Mouse (Mus musculus): ENCODE measurements at regions not wholly inside any gene's neighbourhood (a gene's known extent, or its start where the extent isn't known, plus 50 kb on each side); places are given as distances from the start of the nearest gene placed in this dataset.
A peak's percentile ranks its signal among the peaks of the same experiment; 100 is the strongest.

- no peaks in the 10 kb centered on the region for H3K9me3 ChIP-seq (ENCODE audit: control insufficient read depth, low read length)
- H3K36me3 ChIP-seq (ENCODE audit: control insufficient read depth, insufficient read depth, low read length): no peaks in the 10 kb centered on the region
- WGBS: 80% methylated on average over 2 of the region's 2 CpGs
- H3K9ac ChIP-seq (ENCODE audit: low read length): no peak overlapping the region
- no peaks in the 10 kb centered on the region for H3K4me1 ChIP-seq (ENCODE audit: control insufficient read depth, insufficient read depth, low read length)
- DNase-seq (ENCODE audit: low spot score, missing footprints) (peak; percentile 59), ATAC-seq (ENCODE audit: low FRiP score) (no peak)
- H3K4me2 ChIP-seq: no peak overlapping the region
- no peak overlapping the region for H3K4me3 ChIP-seq (ENCODE audit: low read depth, low read length)
- H3K27me3 ChIP-seq (ENCODE audit: control insufficient read depth, insufficient read depth, low read length): no peaks in the 10 kb centered on the region
- H3K27ac ChIP-seq (ENCODE audit: low read depth, low read length): no peak overlapping the region
These were observed 56.6 kb downstream of the Zfp503 start for GRCm38 (mm10) chr14:21932771-21933170.

DNA sequence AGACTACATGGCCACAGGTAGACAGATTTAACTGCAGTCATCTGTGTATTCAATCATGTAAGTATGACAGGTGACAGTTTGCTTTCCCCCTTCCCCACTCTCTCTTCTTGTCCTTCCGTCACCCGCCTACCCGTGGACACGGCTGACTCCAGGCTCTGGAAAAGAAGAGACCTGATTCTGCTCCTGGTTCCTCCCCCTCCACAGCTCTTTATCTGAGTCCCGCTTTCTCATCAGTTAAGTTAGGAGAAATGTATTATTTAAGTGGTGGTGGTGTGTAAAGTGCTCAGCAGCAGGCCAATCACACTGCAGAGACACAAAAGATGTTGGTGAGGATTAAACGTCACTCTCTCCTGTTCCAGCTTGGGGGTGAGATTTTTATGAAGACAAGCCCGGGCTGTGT lies 57.5 kb downstream of the Zfp503 start:
- Histone ChIP-seq H3K4me3 (ENCODE audit: low read depth, low read length) (no peak overlapping the region), H3K9ac (ENCODE audit: low read length) (no peak overlapping the region), H3K27ac (ENCODE audit: low read depth, low read length) (no peak overlapping the region), H3K9me3 (ENCODE audit: control insufficient read depth, low read length) (no peaks in the 10 kb centered on the region), H3K4me1 (ENCODE audit: control insufficient read depth, insufficient read depth, low read length) (no peaks in the 10 kb centered on the region), H3K36me3 (ENCODE audit: control insufficient read depth, insufficient read depth, low read length) (no peaks in the 10 kb centered on the region), H3K27me3 (ENCODE audit: control insufficient read depth, insufficient read depth, low read length) (no peaks in the 10 kb centered on the region), H3K4me2 (no peak overlapping the region)
- peak; percentile 12 for DNase-seq (ENCODE audit: low spot score, missing footprints)
- no peak for ATAC-seq (ENCODE audit: low FRiP score)
- 66% methylated on average over 7 of the region's 7 CpGs for WGBS

DNA sequence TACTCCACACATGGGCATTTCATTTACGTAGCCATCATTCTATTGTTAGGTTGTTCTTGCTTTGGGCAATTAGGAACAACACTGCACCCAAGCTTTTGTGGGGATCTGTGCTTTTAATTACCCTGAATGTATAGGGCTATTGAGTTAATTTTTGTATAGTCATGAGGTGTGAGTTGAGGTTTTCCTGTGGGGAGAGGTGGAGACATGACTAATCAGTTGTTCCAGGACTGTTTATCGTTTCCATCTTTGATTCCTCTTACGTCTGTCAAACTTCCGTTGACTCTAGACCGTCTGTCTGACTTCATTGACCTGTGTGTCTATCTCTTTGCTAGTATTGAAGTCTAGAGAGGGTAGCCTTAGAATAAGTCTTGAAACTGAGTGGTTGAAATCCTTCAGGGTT lies 60.4 kb downstream of the Zfp503 start:
- H3K27me3 ChIP-seq (ENCODE audit: control insufficient read depth, insufficient read depth, low read length): no peaks in the 10 kb centered on the region
- DNase-seq (ENCODE audit: low spot score, missing footprints): no peak
- no peaks in the 10 kb centered on the region for H3K36me3 ChIP-seq (ENCODE audit: control insufficient read depth, insufficient read depth, low read length)
- H3K4me1 ChIP-seq (ENCODE audit: control insufficient read depth, insufficient read depth, low read length): no peaks in the 10 kb centered on the region
- H3K27ac ChIP-seq (ENCODE audit: low read depth, low read length): no peak overlapping the region
- 94% methylated on average over 5 of the region's 5 CpGs for WGBS
- no peak for ATAC-seq (ENCODE audit: low FRiP score)
- no peak overlapping the region for H3K4me2 ChIP-seq
- H3K9ac ChIP-seq (ENCODE audit: low read length): no peak overlapping the region
- H3K9me3 ChIP-seq (ENCODE audit: control insufficient read depth, low read length): no peaks in the 10 kb centered on the region
- no peak overlapping the region for H3K4me3 ChIP-seq (ENCODE audit: low read depth, low read length)

GRCm38 (mm10) chr14:21916671-21917070 lies 67.9 kb upstream of the Comtd1 start:
- Histone ChIP-seq H3K4me3 (ENCODE audit: low read depth, low read length) (no peak overlapping the region), H3K4me2 (no peak overlapping the region), H3K36me3 (ENCODE audit: control insufficient read depth, insufficient read depth, low read length) (no peaks in the 10 kb centered on the region), H3K27me3 (ENCODE audit: control insufficient read depth, insufficient read depth, low read length) (no peaks in the 10 kb centered on the region), H3K27ac (ENCODE audit: low read depth, low read length) (no peak overlapping the region), H3K9ac (ENCODE audit: low read length) (no peak overlapping the region), H3K9me3 (ENCODE audit: control insufficient read depth, low read length) (no peaks in the 10 kb centered on the region), H3K4me1 (ENCODE audit: control insufficient read depth, insufficient read depth, low read length) (no peaks in the 10 kb centered on the region)
- 76% methylated on average over 3 of the region's 3 CpGs for WGBS
- no peak for ATAC-seq (ENCODE audit: low FRiP score)
- peak; percentile 33 for DNase-seq (ENCODE audit: low spot score, missing footprints)

DNA sequence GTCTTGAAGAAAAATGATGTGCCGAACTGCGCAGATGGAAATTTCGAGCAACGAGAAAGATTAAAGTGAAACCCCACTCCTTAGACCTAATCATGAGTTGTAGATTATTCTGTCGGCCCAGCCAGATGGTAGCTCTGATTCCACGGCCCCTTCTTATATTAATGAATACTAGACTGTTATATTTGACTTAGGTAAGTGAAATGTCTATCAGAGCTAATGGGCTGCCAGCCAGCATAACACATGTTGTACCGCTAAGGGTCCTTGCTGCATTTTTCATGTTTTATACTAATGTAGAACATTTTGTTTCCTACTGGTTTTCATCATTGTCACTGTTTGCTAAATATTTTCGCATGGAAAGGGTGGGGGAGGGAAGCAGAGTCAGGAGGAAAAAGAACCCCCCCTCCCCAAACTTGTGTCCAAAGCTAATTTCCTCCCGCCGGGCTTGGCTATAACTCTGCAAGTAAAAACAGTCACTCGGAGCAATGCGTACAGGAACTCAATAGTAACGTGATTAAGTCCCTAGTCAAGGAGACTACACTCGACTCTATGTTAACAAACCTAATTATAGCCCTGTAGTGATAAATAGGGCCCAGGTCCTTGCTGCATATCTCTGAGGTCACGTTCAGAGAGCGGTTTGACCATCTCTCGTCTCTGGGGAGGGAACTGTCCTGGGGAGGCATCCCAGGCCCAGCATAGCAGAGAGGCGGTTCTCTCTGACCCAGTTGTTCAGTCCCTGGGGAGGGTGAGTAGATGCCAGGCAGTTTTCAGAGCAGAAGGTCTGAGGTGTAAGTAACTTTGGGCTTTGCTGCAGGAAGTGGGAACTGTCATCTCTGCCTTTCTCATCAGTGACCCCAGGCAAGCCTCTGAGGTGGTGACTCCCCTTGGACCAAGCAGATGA lies 56.0 kb upstream of the Comtd1 start:
- no peak overlapping the region for H3K4me2 ChIP-seq
- H3K27ac ChIP-seq (ENCODE audit: low read depth, low read length): no peak overlapping the region
- H3K9ac ChIP-seq (ENCODE audit: low read length): no peak overlapping the region
- H3K4me3 ChIP-seq (ENCODE audit: low read depth, low read length): no peak overlapping the region
- no peaks in the 10 kb centered on the region for H3K9me3 ChIP-seq (ENCODE audit: control insufficient read depth, low read length)
- no peaks in the 10 kb centered on the region for H3K36me3 ChIP-seq (ENCODE audit: control insufficient read depth, insufficient read depth, low read length)
- no peaks in the 10 kb centered on the region for H3K27me3 ChIP-seq (ENCODE audit: control insufficient read depth, insufficient read depth, low read length)
- DNase-seq (ENCODE audit: low spot score, missing footprints) (no peak), ATAC-seq (ENCODE audit: low FRiP score) (no peak)
- peaks cover 8% of the 10 kb centered on the region; the same call in 1 of the 2 replicates for H3K4me1 ChIP-seq (ENCODE audit: control insufficient read depth, insufficient read depth, low read length)
- WGBS: 83% methylated on average over 18 of the region's 18 CpGs

DNA sequence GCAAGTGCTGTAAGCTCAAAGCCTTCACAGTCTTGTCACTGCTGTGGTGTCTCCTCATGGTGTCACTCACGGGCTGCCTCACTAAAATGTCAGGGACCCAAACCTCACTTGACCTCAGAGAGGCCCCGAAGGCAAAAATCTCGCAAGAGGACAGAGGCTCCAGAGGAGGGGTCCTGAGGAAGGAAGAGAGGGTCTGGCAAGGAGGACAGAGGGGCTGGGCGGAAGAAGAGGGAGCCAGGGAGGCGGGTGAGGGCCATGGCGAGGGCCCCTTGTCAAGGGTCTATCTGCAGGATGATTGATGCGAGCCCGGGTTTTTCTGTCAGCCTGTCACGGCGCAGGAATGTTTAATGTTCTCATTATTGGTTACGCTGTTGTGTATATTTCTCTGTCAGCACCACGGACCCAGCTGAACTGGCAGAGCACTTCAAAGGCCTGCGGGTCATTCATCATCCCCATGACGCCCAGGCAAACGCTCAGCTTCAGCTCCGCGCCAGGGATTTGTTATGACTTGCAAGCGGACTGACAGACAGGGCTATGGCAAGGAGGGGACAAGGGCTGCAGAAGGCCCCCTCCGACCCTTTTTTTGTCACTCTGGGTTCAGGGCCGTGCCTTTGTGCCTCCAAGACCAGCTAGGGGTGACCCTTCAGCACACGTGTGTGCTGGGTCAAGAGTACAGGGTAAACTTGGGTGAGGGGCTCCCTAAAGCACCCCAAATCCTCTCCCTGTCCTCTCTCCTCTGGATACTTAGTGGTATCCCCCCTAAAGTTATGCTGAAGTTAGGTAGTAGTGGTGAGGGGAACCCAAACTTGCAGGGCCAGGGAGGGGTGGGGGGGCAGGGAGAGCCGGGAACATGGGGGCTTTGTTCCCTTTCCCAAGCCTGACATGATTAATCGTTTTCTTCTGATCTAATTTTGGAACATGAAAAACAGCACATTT lies 55.1 kb upstream of the Comtd1 start:
- Histone ChIP-seq H3K9ac (ENCODE audit: low read length) (no peak overlapping the region), H3K9me3 (ENCODE audit: control insufficient read depth, low read length) (no peaks in the 10 kb centered on the region), H3K4me1 (ENCODE audit: control insufficient read depth, insufficient read depth, low read length) (peaks cover 8% of the 10 kb centered on the region; the same call in 1 of the 2 replicates), H3K27ac (ENCODE audit: low read depth, low read length) (no peak overlapping the region), H3K36me3 (ENCODE audit: control insufficient read depth, insufficient read depth, low read length) (no peaks in the 10 kb centered on the region), H3K4me3 (ENCODE audit: low read depth, low read length) (no peak overlapping the region), H3K4me2 (no peak overlapping the region), H3K27me3 (ENCODE audit: control insufficient read depth, insufficient read depth, low read length) (no peaks in the 10 kb centered on the region)
- DNase-seq (ENCODE audit: low spot score, missing footprints) (peak; percentile 87), ATAC-seq (ENCODE audit: low FRiP score) (no peak)
- WGBS: 48% methylated on average over 23 of the region's 23 CpGs

- DNase-seq (ENCODE audit: low spot score, missing footprints) (no peak), ATAC-seq (ENCODE audit: low FRiP score) (no peak)
- Histone ChIP-seq H3K27ac (ENCODE audit: low read depth, low read length) (no peak overlapping the region), H3K36me3 (ENCODE audit: control insufficient read depth, insufficient read depth, low read length) (no peaks in the 10 kb centered on the region), H3K4me2 (no peak overlapping the region), H3K27me3 (ENCODE audit: control insufficient read depth, insufficient read depth, low read length) (no peaks in the 10 kb centered on the region), H3K9ac (ENCODE audit: low read length) (no peak overlapping the region), H3K4me3 (ENCODE audit: low read depth, low read length) (no peak overlapping the region), H3K9me3 (ENCODE audit: control insufficient read depth, low read length) (no peaks in the 10 kb centered on the region), H3K4me1 (ENCODE audit: control insufficient read depth, insufficient read depth, low read length) (peaks cover 8% of the 10 kb centered on the region; the same call in 1 of the 2 replicates)
- 66% methylated on average over 1 of the region's 1 CpGs for WGBS
These were observed 54.1 kb upstream of the Comtd1 start for GRCm38 (mm10) chr14:21902856-21903255.

- Histone ChIP-seq H3K9me3 (ENCODE audit: control insufficient read depth, low read length) (no peaks in the 10 kb centered on the region), H3K9ac (ENCODE audit: low read length) (no peak overlapping the region), H3K4me1 (ENCODE audit: control insufficient read depth, insufficient read depth, low read length) (peaks cover 8% of the 10 kb centered on the region; the same call in 1 of the 2 replicates), H3K4me3 (ENCODE audit: low read depth, low read length) (no peak overlapping the region), H3K36me3 (ENCODE audit: control insufficient read depth, insufficient read depth, low read length) (no peaks in the 10 kb centered on the region), H3K27me3 (ENCODE audit: control insufficient read depth, insufficient read depth, low read length) (no peaks in the 10 kb centered on the region), H3K27ac (ENCODE audit: low read depth, low read length) (no peak overlapping the region), H3K4me2 (no peak overlapping the region)
- WGBS: 91% methylated on average over 3 of the region's 3 CpGs
- ATAC-seq (ENCODE audit: low FRiP score) (no peak), DNase-seq (ENCODE audit: low spot score, missing footprints) (no peak)
These were observed 53.7 kb upstream of the Comtd1 start for GRCm38 (mm10) chr14:21902456-21902855.

DNA sequence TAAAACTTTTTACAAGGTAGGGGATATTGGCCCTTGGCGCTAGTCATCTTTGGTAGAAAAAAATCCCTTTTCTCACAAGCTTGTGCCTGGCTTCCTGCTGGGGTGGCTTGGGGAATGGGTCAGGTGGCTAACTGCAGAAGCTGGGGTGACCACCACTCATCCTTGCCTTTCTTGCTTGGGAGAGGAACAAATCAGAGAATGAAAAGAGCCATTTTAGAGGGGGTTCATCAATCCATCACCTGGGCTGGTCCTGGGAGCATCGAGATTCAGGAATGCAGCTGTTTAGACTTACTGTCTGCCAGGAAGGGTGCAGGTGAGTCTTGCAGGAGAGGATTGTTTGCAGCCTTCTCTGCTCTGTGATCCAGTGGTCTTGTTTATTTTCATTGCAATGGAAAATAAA lies 52.2 kb upstream of the Comtd1 start:
- H3K9ac ChIP-seq (ENCODE audit: low read length): no peak overlapping the region
- H3K4me3 ChIP-seq (ENCODE audit: low read depth, low read length): no peak overlapping the region
- no peaks in the 10 kb centered on the region for H3K27me3 ChIP-seq (ENCODE audit: control insufficient read depth, insufficient read depth, low read length)
- no peak overlapping the region for H3K27ac ChIP-seq (ENCODE audit: low read depth, low read length)
- no peak overlapping the region for H3K4me2 ChIP-seq
- no peak for DNase-seq (ENCODE audit: low spot score, missing footprints)
- no peaks in the 10 kb centered on the region for H3K36me3 ChIP-seq (ENCODE audit: control insufficient read depth, insufficient read depth, low read length)
- no peaks in the 10 kb centered on the region for H3K9me3 ChIP-seq (ENCODE audit: control insufficient read depth, low read length)
- ATAC-seq (ENCODE audit: low FRiP score): no peak
- WGBS: 66% methylated on average over 2 of the region's 2 CpGs
- H3K4me1 ChIP-seq (ENCODE audit: control insufficient read depth, insufficient read depth, low read length): peaks cover 8% of the 10 kb centered on the region; the same call in 1 of the 2 replicates

Measured in midbrain, embryonic 11.5 days (tissue).